Mouse (Mus musculus): ENCODE data around the gene Ephb1.

GRCm38 (mm10) chr9:101897851-101898250 is 456.6 kb downstream of the Ephb1 start:
- TF ChIP-seq CTCF (IDR thresholded peaks at IDR 0.05; ENCODE audit: control insufficient read depth, insufficient read depth, insufficient replicate concordance, low read depth, low read length) (no peak), POLR2A (IDR thresholded peaks at IDR 0.05; ENCODE audit: control insufficient read depth, low read depth, low read length) (no peak)
